Mouse (Mus musculus) bone marrow macrophage, adult 2 months (primary cell): ENCODE measurements around the gene Gm28551. TPM values are rescaled to one million over a fixed set of nuclear protein-coding genes. Genes with fewer than 3 reads are reported as not detected.

ENCODE experiments used
- H3K27ac ChIP-seq: 2 replicates; pipeline ENCODE4 v1.5.1; 2012; ENCODE audit warnings: low read depth, low read length; ENCODE audit not compliant: insufficient read depth
- H3K4me1 ChIP-seq: 2 replicates; pipeline ENCODE4 v1.6.1; 2012; ENCODE audit warnings: low read length; ENCODE audit not compliant: control insufficient read depth, insufficient read depth
- H3K4me3 ChIP-seq: 2 replicates; pipeline ENCODE4 v1.5.1; 2012; ENCODE audit warnings: mild to moderate bottlenecking, low read length, moderate library complexity; ENCODE audit not compliant: insufficient read depth
- CTCF ChIP-seq: IDR thresholded peaks from 2 replicates; pipeline ENCODE4 v1.5.1; 2012; ENCODE audit warnings: low read depth, mild to moderate bottlenecking, low read length, moderate library complexity
- POLR2A ChIP-seq: IDR thresholded peaks from 2 replicates; pipeline ENCODE4 v1.6.1; 2012; ENCODE audit warnings: mild to moderate bottlenecking, low read depth, low read length, borderline replicate concordance
- polyA plus RNA-seq: library from polyadenylated mRNA; stranded (reverse); fragments of >200 nt; gene quantifications from 2 replicates; pipeline ENCODE4 v1.2.4, GENCODE M21; 2012; ENCODE audit not compliant: missing spikeins, insufficient read depth, insufficient read length

Gm28551 gene
- polyA plus RNA-seq, 1 experiment = not detected

GRCm38 (mm10) chr1:53324827-53325494 is 27.5 kb downstream of the Gm28551 start:
- TF ChIP-seq POLR2A (no peak), CTCF (no peak)
- Histone ChIP-seq H3K27ac (no peak overlapping the region), H3K4me1 (no peaks in the 10 kb centered on the region), H3K4me3 (no peak overlapping the region)

GRCm38 (mm10) chr1:53324277-53324676 is 28.2 kb downstream of the Gm28551 start:
- Histone ChIP-seq H3K4me3 (no peak overlapping the region), H3K4me1 (no peaks in the 10 kb centered on the region), H3K27ac (no peak overlapping the region)
- TF ChIP-seq CTCF (no peak), POLR2A (no peak)

- Histone ChIP-seq H3K4me3 (no peak overlapping the region), H3K4me1 (no peaks in the 10 kb centered on the region), H3K27ac (no peak overlapping the region)
- TF ChIP-seq CTCF (no peak), POLR2A (no peak)
Measured at GRCm38 (mm10) chr1:53323254-53323653, 29.2 kb downstream of the Gm28551 start.

- H3K27ac ChIP-seq = no peak overlapping the region
- no peak for TF ChIP-seq POLR2A
- no peak for TF ChIP-seq CTCF
- H3K4me1 ChIP-seq = no peaks in the 10 kb centered on the region
- H3K4me3 ChIP-seq = no peak overlapping the region
Measured at GRCm38 (mm10) chr1:53321662-53322344, 30.7 kb downstream of the Gm28551 start.

- TF ChIP-seq POLR2A = no peak
- no peaks in the 10 kb centered on the region for H3K4me1 ChIP-seq
- peak within 1 kb of the TSS; percentile 82 for H3K4me3 ChIP-seq
- H3K27ac ChIP-seq = peak within 1 kb of the TSS; percentile 39
Measured at GRCm38 (mm10) chr1:53312989-53313967, 39.2 kb downstream of the Gm28551 start, which contains the start of gene Osgepl1. Gene Osgepl1, plus strand, starts transcription at chr1:53313624.

GRCm38 (mm10) chr1:53300506-53300905 is 52.0 kb downstream of the Gm28551 start:
- Histone ChIP-seq H3K4me1 (peaks cover 2% of the 10 kb centered on the region; the same call in 1 of the 2 replicates), H3K27ac (no peak overlapping the region), H3K4me3 (no peak overlapping the region)
- TF ChIP-seq CTCF (no peak), POLR2A (no peak)

GRCm38 (mm10) chr1:53296581-53297383 is 55.7 kb downstream of the Gm28551 start, which contains the start of the genes Pms1, Ormdl1 and Gm28778:
Gene Pms1, minus strand, starts transcription at chr1:53297018.
Gene Ormdl1, plus strand, starts transcription at chr1:53297095.
Gene Gm28778, plus strand, starts transcription at chr1:53297111.
- Histone ChIP-seq H3K27ac (peak within 1 kb of the TSS; percentile 50; the same call in 1 of the 2 replicates), H3K4me1 (peaks cover 2% of the 10 kb centered on the region; the same call in 1 of the 2 replicates), H3K4me3 (peak within 1 kb of the TSS; percentile 99)
- TF ChIP-seq CTCF (no peak), POLR2A (no peak)

- TF ChIP-seq CTCF = no peak
- TF ChIP-seq POLR2A = no peak
Measured at GRCm38 (mm10) chr1:53291197-53291596, 61.3 kb downstream of the Gm28551 start.

More at GRCm38 (mm10) chr1:53291197-53291596, 61.3 kb downstream of the Gm28551 start:
- H3K4me3 ChIP-seq = no peak overlapping the region
- no peaks in the 10 kb centered on the region; the same call in 1 of the 2 replicates for H3K4me1 ChIP-seq
- no peak overlapping the region for H3K27ac ChIP-seq

Other genes starting within 250 kb of the Gm28551 start
- not detected in 2 replicates for gene 1700019A02Rik, start 165.0 kb downstream of the Gm28551 start, polyA plus RNA-seq
- gene Pms1, start 55.6 kb downstream of the Gm28551 start, polyA plus RNA-seq = 4.8 and 5.2 TPM in 2 replicates
- gene Ormdl1, start 55.6 kb downstream of the Gm28551 start, polyA plus RNA-seq = 27.5 and 33.3 TPM in 2 replicates
- not detected in 2 replicates for gene Gm28778, start 55.6 kb downstream of the Gm28551 start, polyA plus RNA-seq
- gene Osgepl1, start 39.0 kb downstream of the Gm28551 start, polyA plus RNA-seq = 6.9 and 9.4 TPM in 2 replicates
- 15.4 TPM in 1 of 2 replicates, not detected in the other for gene Asdurf, start within 50 bp of the Gm28551 start, polyA plus RNA-seq
- 56.5 and 70.1 TPM in 2 replicates for gene Asnsd1, start 85 bp upstream of the Gm28551 start, polyA plus RNA-seq